Mouse (Mus musculus) gastrocnemius, postnatal 36 days (tissue): ENCODE measurements around the gene Crk. TPM values are rescaled to one million over a fixed set of nuclear protein-coding genes. Genes with fewer than 3 reads are reported as not detected.

Experiments used
- DNase-seq, 2 experiments: peaks; one replicate each; pipeline ENCODE4 v3.0.0; 2022
- intact Hi-C: fragments of 180-260 bp; cut with DNase I; formaldehyde crosslinking; loops from one replicate; pipeline ENCODE4 v1.15.1; 2025
- long read RNA-seq, 2 experiments: library from polyadenylated mRNA; stranded (forward); transcript quantifications; one replicate each; pipeline ENCODE4 v2.0.0; 2021
- total RNA-seq, 2 experiments: library from RNA; stranded (reverse); gene quantifications; 2 replicates each; pipeline ENCODE4 v1.2.3; 2021

Gene Crk
- 10 to 100 TPM; 38.5 to 44.0 TPM for total RNA-seq
- long read RNA-seq, experiment 1, full-length matches to known transcripts = 10 of 11 reads
- long read RNA-seq, experiment 1, partial matches to known transcripts = 1 of 11 reads
- long read RNA-seq, experiment 1, other reads (novel, unspliced or antisense) = 0 of 11 reads
- long read RNA-seq, experiment 2, full-length matches to known transcripts = 15 of 24 reads
- long read RNA-seq, experiment 2, partial matches to known transcripts = 3 of 24 reads
- long read RNA-seq, experiment 2, other reads (novel, unspliced or antisense) = 6 of 24 reads

DNA sequence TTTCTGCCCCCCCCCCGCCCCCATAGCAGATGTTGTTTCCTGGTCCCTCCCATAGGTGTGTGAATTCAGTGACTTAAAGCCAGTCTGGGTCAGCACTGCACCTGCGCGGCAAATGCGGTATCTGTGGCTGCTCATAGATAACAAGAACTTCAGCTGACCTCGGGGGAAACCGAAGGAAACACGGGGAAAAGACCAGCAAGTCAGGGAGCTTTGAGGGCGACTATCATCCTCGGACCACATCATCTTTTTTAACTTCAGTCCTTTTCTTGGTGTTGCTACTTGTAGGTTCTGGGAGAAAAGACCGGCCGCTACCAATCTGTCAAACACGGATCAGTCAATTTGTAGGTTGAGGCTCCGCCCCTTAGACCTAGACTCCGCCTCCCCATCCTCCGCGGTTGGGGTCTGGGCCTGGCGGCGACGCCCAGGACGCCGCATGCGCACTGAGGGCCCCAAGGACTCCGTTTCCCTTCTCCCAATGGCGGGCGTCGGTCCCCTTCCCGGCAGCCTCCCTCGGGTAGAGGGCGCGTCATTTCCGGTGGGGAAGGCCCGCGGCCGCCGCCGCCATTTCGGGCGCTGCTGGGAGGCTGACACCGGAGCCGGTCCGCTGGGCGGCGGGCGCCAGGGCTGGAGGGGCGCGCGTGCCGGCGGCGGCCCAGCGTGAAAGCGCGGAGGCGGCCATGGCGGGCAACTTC is at the start of gene Crk:
Crk (plus strand) TSS at position 513 of the 692 bp plus-strand sequence.
- peak; percentile 96 to 99 for DNase-seq
- intact Hi-C loops = no loop called here

DNA sequence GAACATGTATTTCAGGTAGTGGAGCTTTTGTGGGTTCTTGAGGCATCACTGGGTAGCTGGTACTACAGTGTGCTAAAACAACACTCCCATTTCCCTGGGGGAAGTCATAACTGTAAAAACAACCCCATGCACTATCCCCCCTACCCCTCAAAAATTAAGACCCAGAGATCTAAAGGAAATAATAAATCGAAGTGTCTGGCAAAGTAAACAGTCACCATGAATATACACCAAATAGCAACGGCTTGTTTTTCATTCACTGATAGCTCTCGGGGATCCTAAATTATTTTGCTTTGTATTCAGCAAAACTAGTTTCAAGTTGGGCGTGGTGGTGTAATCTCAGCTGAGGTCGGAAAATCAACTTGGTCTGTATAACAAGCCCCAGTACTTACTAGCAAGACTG is 49.0 kb upstream of the Crk start:
- DNase-seq = no peak
- intact Hi-C loops = no loop called here

DNA sequence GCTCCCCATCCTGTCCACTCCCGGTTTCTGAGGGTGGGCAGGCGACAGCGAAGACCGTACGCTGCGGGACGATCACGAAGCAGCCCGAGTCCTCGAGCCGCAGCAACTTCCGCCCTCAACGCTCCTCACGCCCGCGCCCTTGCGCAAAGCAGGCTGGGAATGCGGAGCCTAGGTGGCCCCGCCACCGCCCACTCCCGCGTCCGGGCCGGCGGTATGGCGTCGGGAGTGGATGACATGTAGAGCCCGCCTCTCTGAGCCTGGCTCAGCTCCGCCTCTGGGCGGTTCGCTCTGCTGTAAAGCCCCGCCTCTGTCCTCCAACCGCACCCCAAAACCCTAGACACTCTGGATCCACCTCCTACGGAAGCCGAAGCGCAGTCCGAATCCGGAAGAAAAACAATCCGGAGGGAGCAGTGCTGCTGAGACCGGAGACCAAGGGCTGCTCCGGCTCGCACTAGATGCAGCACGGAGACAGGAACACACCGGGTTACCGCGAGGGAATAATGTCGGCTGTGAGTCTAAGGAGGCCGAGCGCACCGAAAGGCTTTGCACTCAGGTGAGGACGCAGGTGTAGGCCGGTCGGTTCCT is 48.3 kb upstream of the Crk start, which contains the start of gene Inpp5k:
Inpp5k (plus strand) TSS at position 344 of the 585 bp plus-strand sequence.
- intact Hi-C loops = no loop called here
- peak; percentile 93 for DNase-seq

DNA sequence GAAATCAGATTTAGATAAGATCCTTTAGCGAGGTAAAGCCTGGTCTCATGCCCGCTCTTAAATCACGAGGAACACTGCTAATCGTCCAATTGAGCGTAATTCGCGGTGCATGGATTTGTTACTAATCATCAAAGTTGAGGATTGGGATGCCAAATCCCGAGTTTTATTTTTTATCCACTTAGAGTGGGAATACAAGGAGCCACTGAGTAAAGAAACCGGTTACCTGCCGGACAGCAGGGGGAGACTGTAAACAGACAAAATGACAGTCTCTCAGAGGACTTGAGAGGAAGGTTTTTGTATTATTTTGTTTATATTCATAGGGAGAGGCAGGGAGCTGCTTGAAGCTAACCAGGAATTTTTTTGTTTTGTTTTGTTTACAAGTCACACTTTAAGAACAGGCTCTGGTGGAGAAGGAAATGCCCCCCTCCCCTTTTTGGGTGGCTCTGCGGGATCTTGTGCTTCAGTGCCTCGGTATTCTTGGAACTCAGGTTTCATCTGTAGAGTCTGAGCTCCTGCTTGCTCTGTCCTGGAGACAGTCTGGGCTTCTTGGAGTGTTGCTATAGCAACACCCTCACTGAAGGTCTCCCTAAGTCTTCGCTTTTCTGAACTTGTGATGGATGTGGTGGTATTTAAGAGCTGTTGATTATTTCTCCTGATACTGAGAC is 47.4 kb upstream of the Crk start:
- DNase-seq = no peak
- intact Hi-C loops = no loop called here

GRCm38 (mm10) chr11:75632921-75633320 is 46.1 kb upstream of the Crk start:
- no peak for DNase-seq
- intact Hi-C loops = no loop called here

DNA sequence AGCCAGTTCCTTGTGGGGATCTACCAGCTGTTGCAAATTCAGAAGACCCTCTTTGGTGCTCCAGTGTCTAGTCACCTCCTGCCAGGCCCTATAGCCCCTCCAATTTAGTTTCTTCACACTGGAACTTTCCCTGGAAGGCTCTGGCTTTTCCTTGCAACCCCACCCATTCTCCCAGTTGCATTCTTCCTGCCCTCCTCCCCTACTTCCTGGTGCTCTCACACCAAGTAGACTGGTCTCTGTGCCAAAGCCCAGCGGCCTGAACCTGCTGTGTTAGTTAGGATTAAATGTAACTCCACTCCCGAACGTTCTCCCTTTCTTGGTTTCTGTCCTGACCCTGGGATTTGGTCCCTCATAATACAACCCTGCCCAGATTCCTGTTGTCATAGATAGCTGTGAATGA is 44.3 kb upstream of the Crk start:
- DNase-seq = no peak
- intact Hi-C loops = loop anchor here (1.0 kb wide), 1 partner anchor 24 kb away; no protein-coding TSS in a partner anchor

DNA sequence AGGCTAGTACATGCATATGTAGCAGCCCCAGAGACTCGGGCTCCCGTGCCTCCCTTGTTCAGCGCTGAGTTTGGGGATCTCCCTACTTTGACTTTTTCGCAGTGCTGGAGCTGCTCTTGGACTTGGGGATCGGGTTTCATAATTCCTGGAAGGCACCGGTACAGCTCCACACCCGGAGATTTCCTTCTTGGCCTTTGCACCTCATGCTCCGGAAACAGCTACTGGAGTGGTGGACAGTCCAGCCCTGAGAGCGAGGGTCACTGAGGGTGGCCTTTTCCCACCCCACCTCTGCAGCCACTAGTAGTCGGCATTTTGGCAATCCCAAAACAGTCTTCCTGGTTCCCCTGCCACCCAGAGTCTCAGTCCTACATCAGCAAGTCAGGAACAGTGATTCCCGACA is 43.7 kb upstream of the Crk start:
- DNase-seq = no peak
- intact Hi-C loops = no loop called here

DNA sequence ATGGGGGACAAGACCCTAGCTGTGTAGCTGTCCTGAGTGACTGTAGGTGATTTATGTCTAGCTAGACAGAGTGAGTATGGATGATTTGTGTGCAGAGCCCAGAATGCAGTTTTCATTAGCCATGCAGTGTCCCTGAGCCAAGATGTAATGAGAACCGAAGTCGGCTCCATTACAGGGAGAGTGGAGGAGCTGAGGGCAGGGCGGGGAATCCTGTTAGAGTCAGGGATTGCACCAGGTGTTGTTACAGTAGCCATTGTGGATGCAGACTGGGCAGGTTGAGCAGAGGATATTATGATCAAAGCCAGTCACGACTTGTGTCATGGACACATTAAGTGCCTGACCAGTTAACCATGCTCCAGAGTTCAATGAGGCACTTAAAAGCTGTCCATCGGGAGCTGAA is 35.7 kb upstream of the Crk start:
- DNase-seq = no peak
- intact Hi-C loops = no loop called here

DNA sequence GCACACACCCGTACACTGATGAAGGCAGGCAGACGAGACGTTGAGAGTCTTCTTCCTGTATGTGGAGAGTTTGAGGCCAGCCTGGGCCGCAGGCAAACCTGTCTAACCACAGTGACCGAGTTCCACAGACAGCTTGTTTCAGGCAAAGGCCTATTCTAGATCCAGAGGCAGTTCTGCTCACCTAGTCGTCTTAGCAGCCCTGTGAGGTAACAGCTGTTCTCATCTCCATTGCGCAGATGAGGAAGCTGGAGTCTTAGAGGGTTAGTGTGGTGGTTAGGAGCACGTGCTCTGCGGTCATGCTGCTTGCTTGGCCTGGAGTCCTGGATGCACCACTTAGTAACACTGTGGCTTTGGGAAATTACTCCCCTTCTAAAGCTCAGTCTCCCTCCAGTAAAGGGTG is 34.4 kb upstream of the Crk start:
- intact Hi-C loops = loop anchor here (5.0 kb wide), 1 partner anchor 42 kb away; no protein-coding TSS in a partner anchor
- no peak for DNase-seq

DNA sequence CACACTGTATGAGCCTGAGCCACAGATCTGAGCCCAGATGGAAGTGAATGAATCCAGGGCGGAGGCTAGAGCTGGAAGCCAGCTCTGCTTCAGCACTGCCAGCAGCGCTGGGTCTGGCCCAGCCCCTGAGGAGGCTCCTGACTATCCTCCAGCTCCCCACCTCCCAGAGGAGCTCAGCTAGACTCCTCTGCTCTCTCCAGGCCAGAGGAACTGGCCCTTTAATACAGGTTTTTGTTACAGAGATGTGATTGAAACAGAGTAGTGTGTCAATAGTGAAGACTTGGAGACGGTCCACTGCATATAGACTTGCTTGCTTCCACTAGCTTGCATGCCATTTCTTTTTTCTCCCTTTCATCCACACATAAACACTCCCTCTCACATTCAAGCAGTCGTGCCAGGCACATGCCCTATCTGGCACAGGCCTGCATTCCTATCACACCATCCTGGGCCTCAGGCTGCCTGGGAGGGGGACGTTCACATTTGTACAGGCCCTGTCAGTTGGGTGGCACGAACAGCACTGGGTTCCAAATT is 31.3 kb upstream of the Crk start:
- intact Hi-C loops = loop anchor here (5.0 kb wide), 1 partner anchor 45 kb away; no protein-coding TSS in a partner anchor

GRCm38 (mm10) chr11:75649155-75649561 is 29.9 kb upstream of the Crk start:
- no peak for DNase-seq
- intact Hi-C loops = loop anchor here (5.0 kb wide), 1 partner anchor 47 kb away; no protein-coding TSS in a partner anchor

More for the DNA sequence above, 31.3 kb upstream of the Crk start:
- DNase-seq = peak; percentile 66 to 68

DNA sequence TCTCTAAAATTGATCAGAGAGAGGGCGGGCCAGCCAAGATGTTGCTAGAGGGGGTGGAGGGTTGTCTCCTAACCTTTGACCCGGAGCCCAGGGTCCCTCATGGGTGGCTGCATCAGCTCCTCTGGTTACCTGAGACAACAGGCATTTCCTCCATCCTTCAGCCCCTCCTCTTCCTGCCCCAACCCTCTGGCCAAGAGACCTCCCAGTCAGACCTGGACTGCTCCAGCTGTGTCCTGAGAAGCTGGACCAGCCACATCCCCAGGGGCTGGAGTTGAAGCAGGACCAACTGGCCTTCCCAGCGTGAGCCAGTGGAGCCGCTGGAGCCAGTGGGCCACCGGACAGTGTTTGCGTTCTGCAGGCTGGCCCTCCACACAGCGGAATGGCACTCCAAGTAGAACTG is 28.7 kb upstream of the Crk start, which contains the start of gene Myo1c:
Myo1c (plus strand) TSS at position 194 of the 400 bp plus-strand sequence.
- intact Hi-C loops = no loop called here

DNA sequence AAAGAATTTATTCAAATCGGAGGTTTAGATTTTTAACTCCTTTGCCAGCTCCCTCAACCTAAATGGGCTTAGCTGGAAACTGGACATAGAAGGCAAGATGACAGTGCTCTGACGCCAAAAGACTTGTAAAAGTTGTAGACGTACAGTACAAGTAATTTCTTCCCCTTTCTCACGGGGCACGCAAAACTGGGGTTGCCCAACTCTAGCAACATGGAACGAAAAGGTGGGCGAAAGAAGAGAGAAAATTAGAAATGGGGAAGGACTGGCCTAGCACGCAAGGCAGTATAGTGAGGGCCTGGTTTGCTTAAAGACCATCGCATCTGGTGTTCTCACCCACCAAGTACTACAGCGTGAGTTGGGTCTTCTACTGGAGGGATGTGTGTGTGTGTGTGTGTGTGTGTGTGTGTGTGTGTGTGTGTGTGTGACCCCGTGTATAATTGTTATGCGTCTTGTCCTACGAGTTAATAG is 28.1 kb upstream of the Crk start:
- no peak for DNase-seq
- intact Hi-C loops = no loop called here

More for the DNA sequence above, 28.7 kb upstream of the Crk start, which contains the start of gene Myo1c:
- peak; percentile 72 to 77 for DNase-seq

GRCm38 (mm10) chr11:75651426-75652221 is 27.4 kb upstream of the Crk start:
- intact Hi-C loops = no loop called here
- peak; percentile 75 to 77 for DNase-seq

DNA sequence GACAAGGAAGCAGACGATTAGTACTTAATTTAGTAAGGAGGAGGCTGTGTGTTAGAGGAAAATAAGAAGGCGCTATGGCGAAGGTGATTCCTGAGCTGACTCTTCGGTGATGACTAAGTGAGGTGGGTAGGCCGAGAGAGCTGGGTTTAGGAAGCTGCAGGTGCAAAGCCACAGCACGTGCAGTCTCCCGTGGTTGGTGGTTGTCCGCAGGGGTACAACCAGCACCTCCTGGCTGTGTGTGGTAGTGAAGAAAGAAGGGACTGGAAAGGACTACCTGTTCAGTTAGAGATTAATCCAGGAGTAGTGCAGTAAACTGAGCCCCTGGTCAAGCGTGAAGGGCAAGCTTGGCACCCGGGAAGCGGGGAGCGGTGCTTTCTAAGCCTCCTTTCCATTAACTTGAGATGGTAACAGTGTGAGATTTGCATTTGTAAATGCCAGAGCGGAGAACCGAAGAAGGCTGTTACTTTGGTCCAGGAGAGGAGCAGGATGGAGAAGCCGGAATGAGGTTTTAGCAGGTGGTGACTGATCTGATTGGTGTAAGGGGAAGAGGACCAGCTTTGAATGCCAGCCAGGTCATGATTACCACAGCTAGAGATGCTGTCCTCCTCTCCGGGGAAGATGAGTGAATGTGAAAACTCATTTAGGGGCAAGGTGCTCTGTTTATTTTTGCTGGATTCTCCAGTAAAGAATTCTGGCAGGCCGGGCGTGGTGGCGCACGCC is 26.7 kb upstream of the Crk start:
- no peak for DNase-seq
- intact Hi-C loops = no loop called here

GRCm38 (mm10) chr11:75652942-75653684 is 25.9 kb upstream of the Crk start:
- intact Hi-C loops = no loop called here
- no peak for DNase-seq

DNA sequence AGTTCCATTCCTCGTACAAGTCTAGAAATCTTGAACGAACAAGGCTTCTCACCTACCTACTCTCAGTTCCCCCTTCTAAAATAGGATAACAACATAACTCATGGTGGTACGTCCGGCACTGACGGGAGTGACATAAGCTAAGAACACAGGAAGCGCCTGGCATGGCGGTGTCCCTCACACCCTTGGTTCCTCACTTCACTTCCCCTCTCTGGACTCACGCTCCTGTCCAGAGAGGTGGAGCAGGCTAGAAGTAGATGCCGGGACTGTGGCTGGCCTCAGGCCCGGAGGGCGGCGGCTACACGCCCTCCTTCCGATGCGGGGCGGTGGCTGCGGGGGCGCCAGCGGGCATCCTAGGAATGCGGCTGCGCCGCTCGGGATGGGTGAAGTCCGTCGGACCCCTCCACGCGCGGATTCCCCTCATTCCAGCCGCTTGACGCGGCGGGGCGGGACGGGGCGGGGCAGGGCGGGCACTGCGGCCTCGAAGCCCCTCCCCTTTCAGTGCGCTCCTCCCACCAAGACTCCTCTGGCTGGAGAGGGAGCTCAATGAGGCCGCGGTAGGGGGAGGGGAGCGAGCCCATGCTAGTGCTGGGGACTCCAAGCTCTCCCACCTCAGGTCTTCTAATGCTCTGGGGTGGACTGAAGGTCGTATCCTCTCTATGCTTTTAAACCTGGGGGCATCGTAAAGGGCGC is 25.1 kb upstream of the Crk start:
- intact Hi-C loops = no loop called here
- DNase-seq = peak; percentile 62 to 71
